Mouse (Mus musculus): ENCODE measurements around the gene Ghrl. TPM values are rescaled to one million over a fixed set of nuclear protein-coding genes. Genes with fewer than 3 reads are reported as not detected.

Gene Ghrl
- not detected in 2 replicates for polyA plus RNA-seq (2011; ENCODE audit: insufficient read length, low read depth, missing spikeins)

GRCm38 (mm10) chr6:113719878-113720277 is at the start of gene Ghrl:
TSS of gene Ghrl (minus strand) at chr6:113719880.
- H3K4me1 ChIP-seq (ENCODE audit: control insufficient read depth, insufficient read depth, low read length): peaks cover 3% of the 10 kb centered on the region; the same call in 1 of the 2 replicates
- TF ChIP-seq CTCF (IDR thresholded peaks at IDR 0.05; ENCODE audit: borderline replicate concordance, insufficient read depth, low read length) (no peak), POLR2A (IDR thresholded peaks at IDR 0.05; ENCODE audit: low read depth, low read length) (no peak)
- no peak within 1 kb of the TSS for H3K27ac ChIP-seq (ENCODE audit: insufficient read depth, low read length)
- H3K4me3 ChIP-seq (ENCODE audit: insufficient read depth, low read length): no peak within 1 kb of the TSS

GRCm38 (mm10) chr6:113768804-113769203 is 49.1 kb upstream of the Ghrl start:
- Histone ChIP-seq H3K4me3 (ENCODE audit: insufficient read depth, low read length) (no peak overlapping the region), H3K27ac (ENCODE audit: insufficient read depth, low read length) (no peak overlapping the region), H3K4me1 (ENCODE audit: control insufficient read depth, insufficient read depth, low read length) (no peaks in the 10 kb centered on the region)
- no peak for TF ChIP-seq POLR2A (IDR thresholded peaks at IDR 0.05; ENCODE audit: low read depth, low read length)
- no peak for TF ChIP-seq CTCF (IDR thresholded peaks at IDR 0.05; ENCODE audit: borderline replicate concordance, insufficient read depth, low read length)

DNA sequence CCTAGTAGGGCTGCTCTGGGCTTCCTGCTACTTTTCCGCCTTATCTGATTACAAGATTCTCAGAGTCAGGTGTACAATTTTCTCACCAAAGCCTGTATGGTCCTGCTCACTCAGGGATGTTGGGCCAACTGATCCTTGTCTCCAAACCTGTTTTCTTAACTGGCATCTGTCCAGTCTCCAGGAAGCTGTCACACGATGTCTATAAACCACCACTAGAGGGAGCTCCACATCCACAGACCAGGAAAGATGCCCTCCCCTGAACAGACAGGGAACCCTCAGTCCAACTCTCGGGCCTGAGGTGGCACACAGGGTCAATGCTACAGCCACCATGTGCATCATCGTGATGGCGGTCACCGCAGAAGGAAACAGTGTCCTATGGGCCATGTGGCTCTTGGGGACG is 42.0 kb upstream of the Ghrl start:
- TF ChIP-seq POLR2A (IDR thresholded peaks at IDR 0.05; ENCODE audit: low read depth, low read length): no peak
- TF ChIP-seq CTCF (IDR thresholded peaks at IDR 0.05; ENCODE audit: borderline replicate concordance, insufficient read depth, low read length): peak; percentile 53; the same call in 1 of the 2 replicates
- no peak overlapping the region for H3K4me3 ChIP-seq (ENCODE audit: insufficient read depth, low read length)
- no peaks in the 10 kb centered on the region for H3K4me1 ChIP-seq (ENCODE audit: control insufficient read depth, insufficient read depth, low read length)
- H3K27ac ChIP-seq (ENCODE audit: insufficient read depth, low read length): no peak overlapping the region

DNA sequence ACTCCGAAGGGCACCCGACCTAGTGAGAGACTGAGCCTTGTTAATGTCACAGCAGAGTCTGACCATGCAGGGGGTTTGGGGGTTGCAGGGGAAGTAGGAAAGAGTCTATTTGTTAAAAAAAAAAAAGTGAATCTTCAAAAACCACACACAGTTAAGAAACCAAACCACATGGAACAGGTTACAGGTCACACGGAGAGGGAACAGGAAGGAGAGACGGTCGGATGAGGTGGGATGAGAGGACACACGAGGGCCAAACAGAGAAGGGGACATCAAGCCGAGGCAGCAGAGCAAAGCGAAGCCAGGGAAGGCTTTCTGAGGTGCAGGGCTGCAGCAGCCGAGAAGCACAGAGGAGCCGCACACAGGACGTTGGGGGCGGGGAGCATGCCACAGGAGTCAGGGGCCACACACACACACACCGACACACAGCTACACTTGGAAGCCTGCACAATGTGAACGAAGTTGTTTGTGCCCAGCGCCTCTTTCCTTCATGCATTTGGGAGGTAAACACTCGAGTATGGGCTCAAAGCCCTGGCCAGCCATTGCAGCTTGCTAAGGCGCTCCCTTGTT is 29.5 kb upstream of the Ghrl start:
- TF ChIP-seq CTCF (IDR thresholded peaks at IDR 0.05; ENCODE audit: borderline replicate concordance, insufficient read depth, low read length) (no peak), POLR2A (IDR thresholded peaks at IDR 0.05; ENCODE audit: low read depth, low read length) (no peak)
- Histone ChIP-seq H3K4me1 (ENCODE audit: control insufficient read depth, insufficient read depth, low read length) (no peaks in the 10 kb centered on the region), H3K27ac (ENCODE audit: insufficient read depth, low read length) (no peak overlapping the region), H3K4me3 (ENCODE audit: insufficient read depth, low read length) (no peak overlapping the region)

DNA sequence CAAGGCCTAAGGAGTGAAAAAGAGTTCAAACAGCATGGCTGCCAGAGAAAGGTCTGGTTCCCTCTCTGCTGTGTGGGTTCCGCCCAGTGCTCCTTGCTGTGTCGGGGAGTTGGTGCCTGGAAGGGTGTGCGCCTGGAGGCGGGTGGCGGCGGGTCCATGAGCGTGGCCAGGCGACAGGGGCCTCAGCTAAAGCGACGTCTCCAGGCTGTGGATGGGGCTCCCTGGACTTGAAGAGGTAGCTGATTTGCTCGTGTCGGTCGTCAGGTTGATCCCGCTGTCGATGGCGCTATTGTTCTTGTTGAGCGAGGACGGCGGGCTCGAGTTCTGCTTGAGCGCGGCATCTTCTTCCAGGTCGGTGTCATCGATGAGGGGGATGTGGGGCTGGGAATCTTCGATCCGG is 28.7 kb upstream of the Ghrl start:
- Histone ChIP-seq H3K4me3 (ENCODE audit: insufficient read depth, low read length) (no peak overlapping the region), H3K27ac (ENCODE audit: insufficient read depth, low read length) (no peak overlapping the region), H3K4me1 (ENCODE audit: control insufficient read depth, insufficient read depth, low read length) (no peaks in the 10 kb centered on the region)
- TF ChIP-seq POLR2A (IDR thresholded peaks at IDR 0.05; ENCODE audit: low read depth, low read length) (no peak), CTCF (IDR thresholded peaks at IDR 0.05; ENCODE audit: borderline replicate concordance, insufficient read depth, low read length) (no peak)

DNA sequence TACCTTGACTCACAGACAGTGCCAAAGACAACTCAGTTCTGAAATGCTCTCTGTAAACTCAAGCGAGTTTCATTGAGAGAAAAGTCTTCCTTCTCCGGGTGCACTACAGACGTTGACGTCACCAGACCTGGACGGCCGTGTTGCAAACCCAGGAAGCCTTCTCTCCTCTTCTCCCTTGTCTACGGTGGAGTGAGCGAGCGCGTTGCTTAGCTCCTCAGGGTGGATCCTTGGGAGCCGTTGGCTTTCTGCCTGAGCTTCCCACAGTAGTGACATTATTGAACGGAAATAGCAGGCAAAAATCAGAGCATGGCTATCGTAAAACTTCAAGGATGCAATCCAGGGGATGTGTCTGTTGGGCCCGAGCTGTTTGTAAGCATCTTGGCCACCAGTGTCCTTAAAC is 27.6 kb upstream of the Ghrl start:
- Histone ChIP-seq H3K4me1 (ENCODE audit: control insufficient read depth, insufficient read depth, low read length) (no peaks in the 10 kb centered on the region), H3K4me3 (ENCODE audit: insufficient read depth, low read length) (no peak overlapping the region)
- no peak for TF ChIP-seq CTCF (IDR thresholded peaks at IDR 0.05; ENCODE audit: borderline replicate concordance, insufficient read depth, low read length)
- no peak for TF ChIP-seq POLR2A (IDR thresholded peaks at IDR 0.05; ENCODE audit: low read depth, low read length)

DNA sequence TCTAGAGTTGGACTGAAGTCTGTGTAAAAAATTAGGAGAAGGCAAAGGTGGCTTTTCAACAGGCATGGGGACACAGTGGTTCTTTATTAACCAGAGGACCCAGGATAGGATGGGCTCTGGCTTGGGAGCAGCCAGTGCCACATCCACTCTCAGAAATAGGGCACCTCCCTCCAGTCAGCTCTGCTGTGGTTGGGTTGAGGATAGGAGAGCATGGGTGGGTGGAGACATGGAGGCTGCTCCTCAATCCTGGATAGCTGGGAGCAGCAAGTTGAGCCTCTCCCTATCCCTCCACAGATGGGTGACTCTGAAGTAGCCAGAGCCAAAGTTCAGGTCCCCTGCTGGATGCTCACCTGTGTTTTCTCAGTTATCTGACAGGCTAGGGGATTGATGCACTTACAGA is 25.4 kb upstream of the Ghrl start:
- H3K27ac ChIP-seq (ENCODE audit: insufficient read depth, low read length): no peak overlapping the region
- no peaks in the 10 kb centered on the region for H3K4me1 ChIP-seq (ENCODE audit: control insufficient read depth, insufficient read depth, low read length)
- H3K4me3 ChIP-seq (ENCODE audit: insufficient read depth, low read length): no peak overlapping the region
- TF ChIP-seq POLR2A (IDR thresholded peaks at IDR 0.05; ENCODE audit: low read depth, low read length): no peak
- TF ChIP-seq CTCF (IDR thresholded peaks at IDR 0.05; ENCODE audit: borderline replicate concordance, insufficient read depth, low read length): no peak

More for the DNA sequence above, 27.6 kb upstream of the Ghrl start:
- H3K27ac ChIP-seq (ENCODE audit: insufficient read depth, low read length): no peak overlapping the region

DNA sequence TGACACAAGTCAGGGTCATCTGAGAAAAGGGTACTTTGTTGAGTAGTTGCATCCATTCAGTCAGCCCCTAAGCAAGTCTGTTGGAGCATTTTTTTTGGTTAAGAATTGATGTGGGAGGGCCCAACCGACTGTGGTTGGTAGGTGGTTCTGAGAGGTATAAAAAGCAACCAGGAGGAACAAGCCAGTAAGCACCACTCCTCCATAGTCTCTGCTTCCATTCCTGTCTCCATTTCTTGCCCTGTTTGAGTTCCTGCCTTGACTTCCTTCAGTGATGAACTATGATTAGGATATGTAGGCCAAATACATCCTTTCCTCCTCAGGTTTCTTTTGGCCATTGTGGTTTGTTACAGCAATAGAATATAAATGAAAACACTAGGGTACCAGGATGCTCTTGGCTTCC is 23.4 kb upstream of the Ghrl start:
- no peak overlapping the region for H3K27ac ChIP-seq (ENCODE audit: insufficient read depth, low read length)
- no peak for TF ChIP-seq CTCF (IDR thresholded peaks at IDR 0.05; ENCODE audit: borderline replicate concordance, insufficient read depth, low read length)
- TF ChIP-seq POLR2A (IDR thresholded peaks at IDR 0.05; ENCODE audit: low read depth, low read length): no peak
- H3K4me1 ChIP-seq (ENCODE audit: control insufficient read depth, insufficient read depth, low read length): peaks cover 4% of the 10 kb centered on the region; the same call in 1 of the 2 replicates
- no peak overlapping the region for H3K4me3 ChIP-seq (ENCODE audit: insufficient read depth, low read length)

DNA sequence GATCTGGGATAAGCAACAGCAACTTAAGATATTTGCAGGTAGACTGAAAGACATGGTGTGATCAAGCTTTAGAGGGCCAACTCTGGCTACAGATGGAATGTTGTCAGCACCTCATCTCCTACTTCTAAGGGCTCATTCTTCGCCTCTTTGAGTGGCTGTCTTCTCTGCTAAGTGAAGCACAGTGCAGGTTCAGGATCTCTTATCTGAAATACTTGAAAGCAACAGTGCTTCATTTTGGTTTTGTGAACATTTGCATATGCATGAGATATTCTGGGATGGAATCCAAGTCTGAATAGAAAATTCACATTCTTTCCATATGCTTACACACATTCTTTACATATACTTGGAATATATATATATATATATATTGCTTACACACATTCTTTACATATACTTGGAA is 22.6 kb upstream of the Ghrl start:
- TF ChIP-seq CTCF (IDR thresholded peaks at IDR 0.05; ENCODE audit: borderline replicate concordance, insufficient read depth, low read length) (no peak), POLR2A (IDR thresholded peaks at IDR 0.05; ENCODE audit: low read depth, low read length) (no peak)
- H3K4me3 ChIP-seq (ENCODE audit: insufficient read depth, low read length): no peak overlapping the region
- H3K4me1 ChIP-seq (ENCODE audit: control insufficient read depth, insufficient read depth, low read length): peaks cover 4% of the 10 kb centered on the region; the same call in 1 of the 2 replicates
- H3K27ac ChIP-seq (ENCODE audit: insufficient read depth, low read length): no peak overlapping the region

DNA sequence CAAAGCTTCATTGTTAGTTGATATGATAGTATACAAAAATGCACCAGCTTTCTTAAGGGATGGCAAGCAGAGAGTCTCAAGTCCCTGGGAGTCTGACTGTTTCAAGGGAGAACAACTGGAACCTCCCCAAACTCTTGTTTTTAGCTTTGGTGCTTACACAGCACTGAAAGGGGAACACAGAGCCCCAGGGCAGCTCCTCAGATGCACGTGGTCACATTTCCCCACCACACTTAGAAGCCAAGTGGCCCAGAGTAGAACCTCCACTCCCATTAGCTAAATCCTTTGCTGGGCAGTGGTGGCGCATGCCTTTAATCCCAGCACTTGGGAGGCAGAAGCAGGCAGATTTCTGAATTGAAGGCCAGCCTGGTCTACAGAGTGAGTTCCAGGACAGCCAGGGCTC is 21.7 kb upstream of the Ghrl start:
- Histone ChIP-seq H3K27ac (ENCODE audit: insufficient read depth, low read length) (no peak overlapping the region), H3K4me1 (ENCODE audit: control insufficient read depth, insufficient read depth, low read length) (peaks cover 4% of the 10 kb centered on the region; the same call in 1 of the 2 replicates), H3K4me3 (ENCODE audit: insufficient read depth, low read length) (no peak overlapping the region)
- TF ChIP-seq CTCF (IDR thresholded peaks at IDR 0.05; ENCODE audit: borderline replicate concordance, insufficient read depth, low read length) (no peak), POLR2A (IDR thresholded peaks at IDR 0.05; ENCODE audit: low read depth, low read length) (no peak)

Data from embryonic fibroblast, embryonic 13.5 days (primary cell).